Mouse (Mus musculus) frontal cortex, postnatal 10 days (tissue): ENCODE measurements around the gene Fam213a.
A peak's percentile ranks its signal among the peaks of the same experiment; 100 is the strongest.

ENCODE experiments used
- DNase-seq, 2 experiments: peaks; one replicate each; pipeline ENCODE4 v3.0.0; 2022; ENCODE audit warnings: low spot score in 2 of 2, mixed read lengths in 1 of 2

Gene Fam213a

DNA sequence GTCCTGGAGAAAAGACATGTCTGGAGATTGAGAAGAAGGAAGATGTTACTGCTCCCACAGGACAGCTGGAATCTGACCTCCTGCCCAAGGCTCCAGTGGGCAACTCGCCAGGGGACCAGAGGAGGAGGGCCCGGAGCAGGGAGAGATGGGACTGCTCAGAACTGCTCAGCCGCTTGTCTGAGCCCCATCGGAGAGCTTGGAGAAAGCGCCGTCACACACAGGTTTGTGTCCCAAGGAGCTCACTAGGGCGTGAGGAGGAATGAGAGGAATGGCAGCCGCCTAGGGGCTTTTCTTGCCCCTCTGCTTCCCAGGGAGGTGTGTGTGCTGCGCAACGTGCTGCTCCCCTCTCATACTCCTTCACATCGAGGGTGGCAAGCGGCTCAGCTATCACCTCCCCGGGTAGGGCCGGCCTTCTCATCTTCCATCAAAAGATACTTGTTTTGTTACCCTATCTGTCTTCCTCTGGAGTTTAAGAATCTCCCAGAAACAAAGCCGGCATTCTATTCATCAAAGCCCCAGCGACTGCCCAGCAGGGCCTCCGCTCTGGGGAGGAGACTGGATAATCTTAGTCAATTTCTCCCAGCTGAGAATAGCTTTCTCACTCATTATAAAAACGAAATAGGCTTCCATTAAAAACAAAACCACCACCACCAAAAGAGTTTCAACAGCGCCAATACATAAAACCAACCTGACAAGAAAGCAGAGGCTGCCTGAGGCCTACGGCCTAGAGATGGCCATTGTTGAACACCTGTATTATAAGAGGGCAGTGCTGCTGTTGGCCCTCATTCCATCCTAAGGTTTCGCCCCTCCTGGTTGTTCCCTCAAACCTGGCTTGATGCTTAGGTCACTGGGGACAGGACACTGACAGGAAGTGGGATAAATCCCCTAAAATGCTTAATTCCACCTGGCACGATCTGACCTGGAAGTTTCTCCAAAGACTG, 9.1 kb downstream of the Fam213a start:
- DNase-seq, result no peak

DNA sequence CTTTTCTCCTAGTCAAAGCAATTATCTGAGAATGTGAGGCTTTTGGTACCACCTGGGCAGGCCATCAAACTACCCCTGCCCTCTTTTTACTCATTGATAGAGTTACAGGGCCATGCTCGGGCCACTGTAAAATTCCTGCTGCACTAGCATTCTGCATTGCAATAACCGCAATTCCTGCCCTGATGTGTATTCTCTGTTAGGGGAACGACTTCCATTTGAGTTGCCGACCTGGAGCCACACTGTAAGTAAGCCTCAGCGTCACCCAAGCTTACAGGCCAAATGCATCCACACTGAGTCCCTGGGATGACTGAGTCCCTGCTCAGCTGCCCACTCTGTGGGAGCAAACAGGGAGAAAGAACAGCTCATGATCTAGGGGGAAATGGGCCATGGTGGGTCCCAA, 12.0 kb downstream of the Fam213a start:
- DNase-seq, result no peak

DNA sequence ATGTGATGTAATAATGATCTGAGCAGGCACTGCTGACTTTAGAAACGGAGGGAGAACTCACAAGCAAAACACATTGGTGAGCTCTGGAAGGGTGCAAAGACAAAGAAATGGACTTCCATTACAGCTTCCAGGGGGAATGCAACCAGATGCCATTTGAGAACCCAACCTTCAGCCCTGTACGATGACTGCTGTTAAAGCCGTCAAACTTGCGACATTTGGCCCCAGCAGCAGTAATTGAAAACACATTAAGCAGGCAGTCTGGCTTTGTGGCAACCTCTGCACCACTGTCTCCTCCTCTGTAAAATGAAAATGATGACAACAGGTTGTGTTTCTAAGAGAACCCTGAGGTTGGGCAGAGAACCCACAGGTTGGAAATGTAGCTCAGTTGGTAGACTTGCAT, 12.8 kb downstream of the Fam213a start:
- DNase-seq, result no peak

DNA sequence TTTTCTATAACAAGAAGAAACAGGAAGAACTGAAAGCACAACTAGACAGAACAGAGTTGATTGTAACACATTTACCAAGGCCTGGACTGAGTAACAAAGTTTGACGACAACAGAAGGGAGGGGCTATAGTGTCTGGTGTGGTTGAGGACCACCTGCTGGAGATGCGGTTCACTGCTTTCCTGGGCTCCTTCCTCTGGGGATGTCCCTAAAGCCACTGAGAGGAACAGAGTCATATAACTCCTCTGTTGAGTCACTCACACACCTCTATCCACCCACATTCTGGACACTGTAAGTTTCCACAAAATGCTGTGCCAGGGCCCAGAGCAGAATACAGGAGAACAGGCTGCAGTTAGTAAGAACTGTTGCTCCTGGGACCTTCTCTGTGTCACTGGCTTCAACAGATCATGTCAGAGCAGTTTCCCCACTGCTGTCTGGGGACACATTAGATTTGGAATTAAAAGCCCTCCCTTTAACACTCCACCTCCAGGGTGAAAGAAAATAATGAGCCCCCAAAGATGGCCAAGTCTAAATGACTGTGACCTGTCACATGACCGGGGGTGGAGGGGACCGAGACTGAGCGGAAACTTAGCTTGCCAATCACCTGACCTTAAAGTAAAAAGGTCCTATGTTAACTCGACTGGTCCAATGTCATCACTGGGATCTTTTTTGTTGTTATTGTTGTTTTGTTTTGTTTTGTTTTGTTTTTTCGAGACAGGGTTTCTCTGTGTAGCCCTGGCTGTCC, 13.5 kb downstream of the Fam213a start:
- no peak for DNase-seq

DNA sequence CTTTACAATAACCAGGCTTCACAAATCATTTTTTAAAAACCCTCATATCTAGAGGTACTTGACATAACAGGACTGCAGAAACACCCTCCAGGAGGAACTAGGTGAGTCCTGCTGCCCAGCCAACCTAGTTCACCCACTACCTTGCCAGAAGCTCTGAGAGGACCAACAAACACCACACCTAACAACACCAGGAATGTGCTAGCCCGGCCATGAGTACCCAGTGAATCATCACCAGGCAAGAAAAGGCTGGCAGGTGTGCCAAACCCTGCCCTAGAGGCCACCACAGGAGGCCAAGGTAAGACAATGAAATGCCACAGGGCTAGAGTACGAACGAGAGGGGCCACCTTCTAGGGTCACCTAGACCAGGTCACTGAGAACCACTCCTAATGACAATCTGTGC, 17.4 kb downstream of the Fam213a start:
- no peak for DNase-seq

GRCm38 (mm10) chr14:40992464-40992863, 21.1 kb downstream of the Fam213a start:
- no peak for DNase-seq

- no peak for DNase-seq
Observed at GRCm38 (mm10) chr14:40988780-40989179, 24.8 kb downstream of the Fam213a start.

- no peak for DNase-seq
Observed at GRCm38 (mm10) chr14:40987184-40987583, 26.4 kb downstream of the Fam213a start.

DNA sequence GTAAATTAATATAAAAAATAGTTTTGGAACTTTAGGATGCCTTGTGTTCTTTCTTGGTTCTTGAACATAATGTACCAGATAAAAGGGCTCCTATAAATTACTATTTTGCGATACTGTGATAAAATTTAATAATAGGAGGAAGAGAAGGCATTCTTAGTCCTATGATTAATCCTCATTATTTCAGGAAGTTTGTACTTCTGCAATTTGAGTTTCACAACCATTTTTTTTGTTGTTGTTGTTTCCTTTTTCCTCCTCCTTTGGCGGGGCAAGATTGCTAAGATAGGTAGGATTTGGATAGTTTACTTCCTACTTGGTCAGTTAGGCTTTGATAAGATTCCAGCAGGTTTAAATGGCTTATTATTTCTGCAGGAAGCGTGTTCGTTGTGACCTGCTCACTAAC, 28.0 kb downstream of the Fam213a start:
- no peak for DNase-seq

DNA sequence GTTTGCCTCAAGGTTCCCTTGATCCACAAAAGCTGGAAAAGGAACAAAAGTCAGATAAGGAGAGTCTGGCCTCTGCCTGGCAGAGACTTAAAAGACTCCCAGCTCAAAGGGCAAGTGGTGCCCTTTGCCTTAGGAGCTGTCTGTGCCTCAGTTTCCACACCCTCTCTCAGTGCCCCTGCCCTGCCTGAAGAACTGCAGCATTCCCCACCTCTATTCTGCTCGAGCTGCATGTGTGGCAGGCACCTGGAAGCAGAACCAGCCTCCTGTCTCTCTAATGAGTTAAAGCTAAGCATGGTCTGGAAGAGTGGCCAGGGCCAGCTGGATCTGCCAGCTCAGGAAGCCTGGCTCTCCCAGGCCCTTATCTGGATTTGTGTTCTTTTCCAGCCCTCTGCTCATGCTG, 33.9 kb downstream of the Fam213a start:
- DNase-seq, result no peak

DNA sequence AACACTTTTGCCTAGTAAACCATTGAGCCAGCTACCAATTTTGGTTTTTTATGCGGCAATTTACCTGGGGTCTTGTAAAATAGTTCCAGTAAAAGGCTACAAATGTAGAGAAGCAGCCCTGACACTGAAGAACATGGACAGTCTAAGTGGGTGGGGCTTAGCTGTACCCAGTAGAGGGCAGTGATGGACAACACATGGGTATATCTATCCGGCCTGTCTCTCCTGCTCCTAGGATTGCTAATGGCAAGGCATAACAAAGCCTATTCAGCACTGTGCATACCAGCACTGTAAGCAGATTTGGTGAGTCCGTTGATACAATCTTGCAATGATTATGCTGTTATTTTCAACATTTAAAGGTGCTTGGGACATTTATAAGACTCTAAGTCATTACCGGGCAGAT, 34.6 kb downstream of the Fam213a start:
- no peak for DNase-seq

- peak; percentile 59 to 67 for DNase-seq
Observed at GRCm38 (mm10) chr14:40975127-40975721, 38.4 kb downstream of the Fam213a start.

- DNase-seq, result no peak
Observed at GRCm38 (mm10) chr14:40968051-40968450, 45.5 kb downstream of the Fam213a start.

- DNase-seq, result no peak
Observed at GRCm38 (mm10) chr14:40967598-40967900, 46.0 kb downstream of the Fam213a start.

GRCm38 (mm10) chr14:40966862-40967597, 46.6 kb downstream of the Fam213a start:
- peak; percentile 91 to 94 for DNase-seq

- peak; percentile 30 to 52 for DNase-seq
Observed at GRCm38 (mm10) chr14:40966392-40966861, 47.2 kb downstream of the Fam213a start, which contains the start of gene Tspan14. Gene Tspan14, minus strand, starts transcription at chr14:40966807.

DNA sequence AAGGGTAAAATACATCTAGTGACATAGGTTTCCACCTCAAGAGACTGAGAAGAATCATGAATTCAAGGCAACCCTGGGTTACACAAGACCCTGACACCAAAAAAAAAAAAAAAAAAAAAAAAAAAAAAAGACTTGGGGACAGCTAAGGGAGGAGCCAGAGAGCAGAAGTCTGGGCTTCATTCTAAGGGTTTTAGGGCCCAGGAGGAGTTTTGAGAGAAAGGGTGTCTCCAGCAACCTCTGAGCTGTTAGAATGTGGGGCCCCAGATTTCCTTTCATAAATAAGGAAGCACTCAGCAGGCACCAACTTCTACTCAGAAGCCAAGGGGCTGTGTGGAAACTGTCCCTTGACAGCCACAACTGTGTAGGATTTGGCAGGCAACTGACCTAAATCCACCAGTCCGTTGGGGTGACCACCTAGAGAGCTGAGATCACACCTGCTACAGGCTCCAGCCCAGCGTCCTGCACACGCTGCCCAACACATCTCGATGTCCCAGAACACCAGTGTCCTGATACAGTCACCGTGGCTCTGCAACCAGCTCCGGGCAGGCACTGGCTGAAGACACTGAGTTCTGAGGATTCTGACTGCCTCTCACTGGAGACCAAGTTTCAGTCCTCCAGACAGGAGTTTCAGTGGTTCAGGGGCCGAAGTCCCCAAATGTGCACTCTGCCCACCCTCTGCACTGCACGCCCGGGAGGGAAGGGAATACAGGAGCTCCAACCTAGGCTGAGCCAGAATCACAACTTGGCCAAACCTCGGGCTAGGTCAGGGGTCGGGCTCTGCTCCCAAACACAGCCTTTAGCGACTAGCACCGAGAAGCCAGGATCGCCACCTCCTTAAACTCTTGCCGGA, 47.9 kb downstream of the Fam213a start:
- no peak for DNase-seq

DNA sequence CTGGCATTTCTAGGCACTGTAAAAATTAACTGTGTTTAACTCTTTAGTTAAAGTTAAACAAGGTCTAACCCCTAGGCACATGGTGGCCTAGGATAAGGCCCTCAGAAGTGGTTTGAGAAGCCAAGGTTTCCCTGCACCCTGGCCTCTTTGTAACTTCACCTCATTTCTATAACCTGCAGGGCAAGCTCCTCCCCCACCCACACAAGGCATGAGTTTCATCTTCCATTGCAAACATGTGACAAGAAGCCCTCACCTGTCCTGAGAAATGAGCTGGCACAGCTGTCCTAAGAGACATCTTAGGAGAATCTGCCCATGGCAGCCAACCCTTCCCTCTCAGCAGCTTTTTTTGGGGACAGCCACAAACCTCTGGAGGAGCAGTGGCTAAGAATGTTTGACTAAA, 48.7 kb downstream of the Fam213a start:
- DNase-seq, result no peak

- no peak for DNase-seq
Observed at GRCm38 (mm10) chr14:40964214-40964610, 49.4 kb downstream of the Fam213a start.

GRCm38 (mm10) chr14:40963501-40964213, 49.9 kb downstream of the Fam213a start:
- DNase-seq, result no peak
